7 mouse cellular contexts compared by ENCODE assay signal in the genomic region with DNA sequence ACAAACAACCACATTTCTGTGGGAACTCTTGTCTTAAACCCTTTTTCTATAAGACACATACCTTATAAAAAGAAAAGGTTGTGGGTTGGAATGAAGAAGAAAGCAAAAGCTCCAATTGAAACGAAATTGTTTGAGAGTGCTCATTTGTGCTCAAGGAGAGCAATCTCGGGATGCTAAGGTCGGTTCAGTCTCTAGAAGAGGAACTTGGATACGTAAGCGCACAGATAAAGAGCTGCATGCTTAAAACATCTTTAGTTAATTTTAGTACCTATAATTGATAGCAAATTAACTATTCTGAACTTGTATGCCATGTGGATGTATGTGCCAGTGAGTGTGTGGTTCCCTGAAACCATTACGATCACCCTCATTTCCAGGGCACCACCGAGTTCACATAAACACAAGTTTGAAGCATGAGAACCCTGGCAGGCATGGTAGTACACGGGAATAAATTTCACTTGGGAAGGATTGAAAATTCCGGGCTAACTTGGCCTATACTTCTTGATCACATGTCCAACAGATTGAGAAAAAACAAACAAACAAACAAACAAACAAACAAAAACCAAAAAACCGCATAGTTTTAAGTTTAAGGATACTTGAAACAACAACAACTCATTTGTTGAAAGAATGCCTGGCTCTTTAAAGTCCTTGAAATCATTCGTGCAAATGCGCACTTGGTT. TPM values are rescaled to one million over a fixed set of nuclear protein-coding genes. Genes with fewer than 3 reads are reported as not detected.
A peak's percentile ranks its signal among the peaks of the same experiment; 100 is the strongest.
DNase-seq lines count a peak whose midpoint lies in the region; ATAC-seq and TF ChIP-seq lines count a peak whose summit lies in the region.

No protein-coding gene starts in this region.

- H3K27me3 ChIP-seq in heart, embryonic 16.5 days (ENCODE audit: control insufficient read depth, insufficient read depth, low read length), result no peaks in the 10 kb centered on the region
- H3K27me3 ChIP-seq in midbrain, embryonic 11.5 days (ENCODE audit: control insufficient read depth, insufficient read depth, low read length), result no peaks in the 10 kb centered on the region

- H3K4me2 ChIP-seq in heart, embryonic 16.5 days (ENCODE audit: low read depth, low read length), result peak overlapping the region; percentile 94
- peak overlapping the region; percentile 81 for H3K4me2 ChIP-seq in midbrain, embryonic 11.5 days

- WGBS in lung, adult 2 months, result 34% methylated on average over 12 of the region's 12 CpGs
- 48% methylated on average over 12 of the region's 12 CpGs for WGBS in heart, embryonic 16.5 days
- WGBS in midbrain, embryonic 11.5 days, result 56% methylated on average over 12 of the region's 12 CpGs

- TF ChIP-seq CTCF in lung, adult 2 months (IDR thresholded peaks at IDR 0.05; ENCODE audit: insufficient read depth, low read length), result no peak

- no peaks in the 10 kb centered on the region for H3K9me3 ChIP-seq in heart, embryonic 16.5 days (replicated peaks; ENCODE audit: control insufficient read depth, low read length)
- H3K9me3 ChIP-seq in midbrain, embryonic 11.5 days (ENCODE audit: control insufficient read depth, low read length), result no peaks in the 10 kb centered on the region

- no peak for ATAC-seq in heart, embryonic 16.5 days (replicated peaks; ENCODE audit: extremely low read depth, insufficient read depth, low FRiP score)
- no peak for ATAC-seq in midbrain, embryonic 11.5 days (ENCODE audit: low FRiP score)

- peak overlapping the region; percentile 88 for H3K4me3 ChIP-seq in lung, adult 2 months (replicated peaks; ENCODE audit: extremely low read depth, low read depth, low read length)
- peak overlapping the region; percentile 67 for H3K4me3 ChIP-seq in heart, embryonic 16.5 days (ENCODE audit: low read length)
- peak overlapping the region; percentile 54 for H3K4me3 ChIP-seq in midbrain, embryonic 11.5 days (ENCODE audit: low read depth, low read length)

- no peak for DNase-seq in lung, adult 2 months
- no peak for DNase-seq in lung, postnatal 36 days
- DNase-seq in c-Kit-negative CD71-positive TER-119-positive erythroid progenitor cells, embryonic 14.5 days (ENCODE audit: low read depth, low spot score), result peak; percentile 28
- DNase-seq in midbrain, embryonic 11.5 days (ENCODE audit: low spot score, missing footprints), result no peak
- no peak for DNase-seq in adrenal gland, postnatal 14 days
- DNase-seq in frontal cortex, postnatal 14 days (ENCODE audit: low spot score in 2 of 2), result no peak

- no peak for TF ChIP-seq POLR2A in lung, adult 2 months (IDR thresholded peaks at IDR 0.05; ENCODE audit: borderline replicate concordance, extremely low read depth, low read depth, low read length)

- peak overlapping the region; percentile 86 for H3K9ac ChIP-seq in heart, embryonic 16.5 days (ENCODE audit: low read length)
- peak overlapping the region; percentile 89 for H3K9ac ChIP-seq in midbrain, embryonic 11.5 days (ENCODE audit: low read length)

- H3K36me3 ChIP-seq in heart, embryonic 16.5 days (ENCODE audit: control insufficient read depth, insufficient read depth), result no peaks in the 10 kb centered on the region
- no peaks in the 10 kb centered on the region for H3K36me3 ChIP-seq in midbrain, embryonic 11.5 days (ENCODE audit: control insufficient read depth, insufficient read depth, low read length)

- peaks cover 3% of the 10 kb centered on the region; the same call in 1 of the 2 replicates for H3K4me1 ChIP-seq in lung, adult 2 months (ENCODE audit: control insufficient read depth, insufficient read depth, low read length)
- H3K4me1 ChIP-seq in heart, embryonic 16.5 days (ENCODE audit: control insufficient read depth, insufficient read depth, low read length), result peaks cover 4% of the 10 kb centered on the region
- H3K4me1 ChIP-seq in midbrain, embryonic 11.5 days (ENCODE audit: control insufficient read depth, insufficient read depth, low read length), result peaks cover 8% of the 10 kb centered on the region; the same call in 1 of the 2 replicates

- H3K27ac ChIP-seq in heart, embryonic 16.5 days (ENCODE audit: low read length), result peak overlapping the region; percentile 94
- peak overlapping the region; percentile 93 for H3K27ac ChIP-seq in midbrain, embryonic 11.5 days (ENCODE audit: low read depth, low read length)

RNA-seq across cellular contexts. Expression of a gene that starts 0.7 kb away (rescaled TPM):
- 2.7 and 3.0 TPM in 2 replicates for polyA plus RNA-seq in lung, adult 2 months (2012; rRNA removed)
- polyA plus RNA-seq in heart, embryonic 16.5 days (2015; fragmentation: Nextera tagmentation; extraction: Ambion mirVana), result 1.9 and 2.0 TPM in 2 replicates
- polyA plus RNA-seq in midbrain, embryonic 11.5 days (2014; fragmentation: Nextera tagmentation; extraction: Ambion mirVana), result 1.6 and 1.7 TPM in 2 replicates
- total RNA-seq in adrenal gland, postnatal 14 days (2021), result 22.3 and 25.1 TPM in 2 replicates

RNA-seq across cellular contexts. Expression of a gene that starts 2.2 kb away (rescaled TPM):
- 2.0 and 2.4 TPM in 2 replicates for polyA plus RNA-seq in lung, adult 2 months (2012; rRNA removed)
- 10.4 and 11.5 TPM in 2 replicates for polyA plus RNA-seq in heart, embryonic 16.5 days (2015; fragmentation: Nextera tagmentation; extraction: Ambion mirVana)
- polyA plus RNA-seq in midbrain, embryonic 11.5 days (2014; fragmentation: Nextera tagmentation; extraction: Ambion mirVana), result 24.8 and 28.9 TPM in 2 replicates
- total RNA-seq in adrenal gland, postnatal 14 days (2021), result 139 and 157 TPM in 2 replicates

RNA-seq across cellular contexts. Expression of a gene that starts 38.8 kb away (rescaled TPM):
- 9.0 and 9.5 TPM in 2 replicates for polyA plus RNA-seq in lung, adult 2 months (2012; rRNA removed)
- 48.7 and 49.1 TPM in 2 replicates for polyA plus RNA-seq in heart, embryonic 16.5 days (2015; fragmentation: Nextera tagmentation; extraction: Ambion mirVana)
- polyA plus RNA-seq in midbrain, embryonic 11.5 days (2014; fragmentation: Nextera tagmentation; extraction: Ambion mirVana), result 99.4 and 124 TPM in 2 replicates
- 250 and 265 TPM in 2 replicates for total RNA-seq in adrenal gland, postnatal 14 days (2021)

RNA-seq across cellular contexts. Expression of a gene that starts 44.6 kb away (rescaled TPM):
- 2.6 and 4.5 TPM in 2 replicates for polyA plus RNA-seq in lung, adult 2 months (2012; rRNA removed)
- 1.4 and 1.8 TPM in 2 replicates for polyA plus RNA-seq in heart, embryonic 16.5 days (2015; fragmentation: Nextera tagmentation; extraction: Ambion mirVana)
- 7.4 and 9.8 TPM in 2 replicates for polyA plus RNA-seq in midbrain, embryonic 11.5 days (2014; fragmentation: Nextera tagmentation; extraction: Ambion mirVana)
- total RNA-seq in adrenal gland, postnatal 14 days (2021), result 27.2 and 39.2 TPM in 2 replicates

RNA-seq across cellular contexts. Expression of a gene that starts 46.0 kb away (rescaled TPM):
- 1.2 and 2.0 TPM in 2 replicates for polyA plus RNA-seq in lung, adult 2 months (2012; rRNA removed)
- 1.2 and 1.8 TPM in 2 replicates for polyA plus RNA-seq in heart, embryonic 16.5 days (2015; fragmentation: Nextera tagmentation; extraction: Ambion mirVana)
- 1.9 and 2.2 TPM in 2 replicates for polyA plus RNA-seq in midbrain, embryonic 11.5 days (2014; fragmentation: Nextera tagmentation; extraction: Ambion mirVana)
- total RNA-seq in adrenal gland, postnatal 14 days (2021), result 12.6 and 14.1 TPM in 2 replicates
